In genomic region chr4:49153849-49154248, GRCm38 (mm10) we compare ENCODE assay signal across 8 mouse cellular contexts.
DNase-seq lines count a peak whose midpoint lies in the region; ATAC-seq and TF ChIP-seq lines count a peak whose summit lies in the region.

No protein-coding gene starts in this region.

- no peaks in the 10 kb centered on the region for H3K27me3 ChIP-seq in hindbrain, postnatal 0 days (ENCODE audit: insufficient read depth, low read length)
- no peaks in the 10 kb centered on the region for H3K27me3 ChIP-seq in splenic B cell, adult 2 months (ENCODE audit: control insufficient read depth, insufficient read depth, low read length, poor library complexity, severe bottlenecking)

- no peak overlapping the region for H3K4me2 ChIP-seq in hindbrain, postnatal 0 days (ENCODE audit: low read depth, low read length)

- no peak overlapping the region for H3K27ac ChIP-seq in hindbrain, postnatal 0 days

- DNase-seq in cerebellum, adult 18-20 months = peak; percentile 10 to 11
- DNase-seq in NIH3T3 (ENCODE audit: low read depth) = peak; percentile 46
- DNase-seq in embryo, embryonic 10 days (ENCODE audit: low spot score) = peak; percentile 76
- peak; percentile 62 for DNase-seq in hindbrain, postnatal 0 days (ENCODE audit: low spot score)
- peak; percentile 46 to 50 for DNase-seq in layer of hippocampus, postnatal 36 days
- peak; percentile 71 for DNase-seq in splenic B cell, adult 2 months (ENCODE audit: low read depth, low spot score)

- no peaks in the 10 kb centered on the region for H3K9me3 ChIP-seq in hindbrain, postnatal 0 days (ENCODE audit: low read length)

- no peaks in the 10 kb centered on the region for H3K4me1 ChIP-seq in hindbrain, postnatal 0 days (ENCODE audit: insufficient read depth, low read length)

- peak; percentile 74 for TF ChIP-seq CTCF in hindbrain, postnatal 0 days (IDR thresholded peaks at IDR 0.05; ENCODE audit: low read depth)

- ATAC-seq in cerebellum, adult (ENCODE audit: insufficient number of reproducible peaks, low FRiP score, low TSS enrichment) = no peak
- 0 out of 2 replicates have a peak, but pooled peaks have one; percentile 70 for ATAC-seq in hindbrain, postnatal 0 days
- ATAC-seq in megakaryocyte, adult 5-6 weeks (ENCODE audit: poor library complexity, severe bottlenecking) = peak; percentile 40; the same call in 1 of the 2 replicates

- no peak overlapping the region for H3K4me3 ChIP-seq in hindbrain, postnatal 0 days (ENCODE audit: low read length)

- no peak overlapping the region for H3K9ac ChIP-seq in hindbrain, postnatal 0 days (replicated peaks; ENCODE audit: low read length)

- WGBS in hindbrain, postnatal 0 days = 43% methylated on average over 5 of the region's 5 CpGs

- H3K36me3 ChIP-seq in hindbrain, postnatal 0 days (ENCODE audit: insufficient read depth, low read length) = no peaks in the 10 kb centered on the region
- no peaks in the 10 kb centered on the region for H3K36me3 ChIP-seq in splenic B cell, adult 2 months (ENCODE audit: control insufficient read depth, insufficient read depth, low read length, poor library complexity, severe bottlenecking)

Comparison
In these comparisons a context has a peak if more than half of its experiments do, and no peak if none do; other contexts are left out.
1. DNase-seq: peak in every context shown above with its lines; median percentile 76 in embryo, embryonic 10 days; 71 in splenic B cell, adult 2 months; 62 in hindbrain, postnatal 0 days; 48 in layer of hippocampus, postnatal 36 days; 46 in NIH3T3; 10 in cerebellum, adult 18-20 months.